Mouse (Mus musculus): ENCODE measurements around the gene Dscam. TPM values are rescaled to one million over a fixed set of nuclear protein-coding genes. Genes with fewer than 3 reads are reported as not detected.

Dscam gene
- polyA plus RNA-seq, 1 experiment from 2014 or later: 0.05 TPM

DNA sequence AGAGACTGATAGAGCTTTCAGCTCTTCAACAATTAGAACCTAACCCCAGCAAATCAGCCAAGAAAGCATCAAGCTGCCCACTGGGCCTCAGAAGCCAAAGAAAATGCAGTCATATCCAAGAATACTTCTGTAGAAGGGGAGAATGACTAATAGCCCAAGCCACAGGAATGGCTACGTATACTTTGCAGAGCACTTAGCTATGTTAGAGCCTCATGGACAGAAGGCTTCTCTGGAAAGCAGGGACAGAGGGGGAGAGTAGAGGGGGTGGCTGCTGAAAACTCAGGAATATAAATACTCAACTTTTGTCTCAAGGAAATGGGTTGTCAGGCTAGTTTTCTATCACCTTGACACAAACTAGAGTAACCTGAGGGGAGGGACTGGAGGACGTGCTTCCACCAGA is 568.3 kb downstream of the Dscam start:
- no peaks in the 10 kb centered on the region for H3K4me1 ChIP-seq (replicated peaks; ENCODE audit: insufficient read depth, low read length)
- H3K9me3 ChIP-seq (replicated peaks; ENCODE audit: low read length): no peaks in the 10 kb centered on the region
- no peaks in the 10 kb centered on the region for H3K36me3 ChIP-seq (ENCODE audit: insufficient read depth, low read length)
- DNase-seq (ENCODE audit: low spot score) (peak; percentile 10), ATAC-seq (replicated peaks; ENCODE audit: low FRiP score, low read depth) (no peak)
- no peak overlapping the region for H3K9ac ChIP-seq (ENCODE audit: low read depth, low read length)
- no peaks in the 10 kb centered on the region for H3K27me3 ChIP-seq (ENCODE audit: insufficient read depth, low read length)
- H3K4me2 ChIP-seq (ENCODE audit: low read length): no peak overlapping the region
- H3K4me3 ChIP-seq (replicated peaks; ENCODE audit: low read depth, low read length): no peak overlapping the region
- 58% methylated on average over 2 of the region's 2 CpGs for WGBS
- TF ChIP-seq CTCF (IDR thresholded peaks at IDR 0.05; ENCODE audit: low read depth): no peak
- no peak overlapping the region for H3K27ac ChIP-seq

DNA sequence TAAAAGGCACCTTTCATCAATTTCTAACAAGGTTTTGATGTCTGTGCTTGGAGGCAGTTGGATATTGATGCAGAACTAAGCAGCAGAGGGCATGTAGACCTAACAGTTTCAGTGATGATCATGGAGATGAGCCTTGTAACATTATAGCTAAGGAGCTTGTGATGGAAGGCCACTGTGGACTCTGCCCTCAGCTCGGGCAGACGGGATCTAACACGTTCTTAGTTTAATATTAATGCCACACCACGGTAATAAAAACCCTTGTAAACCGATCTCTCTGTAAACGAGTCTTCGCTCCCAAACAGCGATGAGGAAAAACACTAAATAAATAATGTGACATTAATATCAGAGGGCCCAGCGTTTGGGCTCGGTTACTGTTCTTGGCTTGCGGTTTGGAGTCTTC is 569.8 kb downstream of the Dscam start:
- no peak overlapping the region for H3K27ac ChIP-seq
- no peak for DNase-seq (ENCODE audit: low spot score)
- WGBS: 65% methylated on average over 11 of the region's 11 CpGs
- no peak for TF ChIP-seq CTCF (IDR thresholded peaks at IDR 0.05; ENCODE audit: low read depth)
- H3K9ac ChIP-seq (ENCODE audit: low read depth, low read length): no peak overlapping the region
- no peaks in the 10 kb centered on the region for H3K36me3 ChIP-seq (ENCODE audit: insufficient read depth, low read length)
- no peaks in the 10 kb centered on the region for H3K4me1 ChIP-seq (replicated peaks; ENCODE audit: insufficient read depth, low read length)
- no peak for ATAC-seq (replicated peaks; ENCODE audit: low FRiP score, low read depth)
- H3K4me3 ChIP-seq (replicated peaks; ENCODE audit: low read depth, low read length): no peak overlapping the region
- no peaks in the 10 kb centered on the region for H3K27me3 ChIP-seq (ENCODE audit: insufficient read depth, low read length)
- H3K9me3 ChIP-seq (replicated peaks; ENCODE audit: low read length): no peaks in the 10 kb centered on the region
- H3K4me2 ChIP-seq (ENCODE audit: low read length): no peak overlapping the region

DNA sequence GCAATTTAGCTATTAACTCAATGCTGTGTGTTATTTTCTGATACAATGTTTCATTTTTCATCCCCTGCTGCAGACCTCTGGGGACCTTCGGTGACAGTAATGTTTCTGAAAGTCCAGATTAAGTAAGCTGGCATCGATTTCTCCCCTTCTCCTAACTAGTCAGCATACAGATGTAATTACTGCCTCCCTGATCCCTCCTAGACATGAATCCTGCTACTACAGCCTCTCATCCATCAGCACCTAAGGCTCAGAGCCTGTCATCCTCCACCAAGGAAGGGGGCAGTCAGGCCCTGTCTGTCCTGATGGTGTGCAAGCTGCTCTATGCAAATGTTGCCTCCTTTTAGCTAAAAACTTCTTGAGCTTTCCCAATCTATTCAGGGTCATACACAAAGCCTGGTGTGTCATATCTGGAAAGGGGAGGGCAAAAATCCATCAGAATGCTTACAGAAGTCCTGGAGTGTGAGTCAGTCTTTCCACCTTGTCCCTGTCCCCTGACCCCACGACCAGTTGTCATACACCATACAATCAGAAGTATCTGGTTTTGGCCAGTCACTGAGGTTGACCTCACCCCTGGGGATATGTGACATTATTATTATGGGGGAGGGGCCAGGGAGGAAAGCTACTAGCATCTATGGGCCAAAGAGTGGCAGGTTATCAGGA is 571.0 kb downstream of the Dscam start:
- ATAC-seq (replicated peaks; ENCODE audit: low FRiP score, low read depth) (no peak), DNase-seq (ENCODE audit: low spot score) (no peak)
- no peaks in the 10 kb centered on the region for H3K36me3 ChIP-seq (ENCODE audit: insufficient read depth, low read length)
- no peak for TF ChIP-seq CTCF (IDR thresholded peaks at IDR 0.05; ENCODE audit: low read depth)
- no peak overlapping the region for H3K27ac ChIP-seq
- H3K9ac ChIP-seq (ENCODE audit: low read depth, low read length): no peak overlapping the region
- no peak overlapping the region for H3K4me3 ChIP-seq (replicated peaks; ENCODE audit: low read depth, low read length)
- H3K4me2 ChIP-seq (ENCODE audit: low read length): no peak overlapping the region
- no peaks in the 10 kb centered on the region for H3K4me1 ChIP-seq (replicated peaks; ENCODE audit: insufficient read depth, low read length)
- WGBS: 74% methylated on average over 3 of the region's 3 CpGs
- H3K27me3 ChIP-seq (ENCODE audit: insufficient read depth, low read length): no peaks in the 10 kb centered on the region
- H3K9me3 ChIP-seq (replicated peaks; ENCODE audit: low read length): no peaks in the 10 kb centered on the region

DNA sequence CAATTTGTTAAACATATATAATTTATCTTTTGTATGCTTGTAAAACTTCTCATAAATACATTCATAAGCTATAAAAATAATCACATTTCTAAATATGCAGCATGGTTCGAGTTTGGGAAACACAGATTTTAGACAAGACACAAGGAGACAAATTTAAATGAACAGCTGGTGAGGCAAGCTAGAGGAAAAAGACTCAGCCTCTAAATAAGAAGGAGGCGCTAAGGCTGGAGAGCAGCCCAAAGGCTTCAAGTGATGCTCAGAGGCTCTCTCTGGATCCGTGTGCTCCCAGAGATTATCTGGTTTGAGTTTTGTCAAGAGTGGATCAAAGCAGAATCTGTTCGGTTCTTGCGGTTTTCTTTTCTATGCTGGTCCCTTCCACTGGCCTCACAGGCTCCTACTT is 594.7 kb downstream of the Dscam start:
- Histone ChIP-seq H3K4me3 (replicated peaks; ENCODE audit: low read depth, low read length) (no peak overlapping the region), H3K4me2 (ENCODE audit: low read length) (no peak overlapping the region), H3K36me3 (ENCODE audit: insufficient read depth, low read length) (no peaks in the 10 kb centered on the region), H3K27me3 (ENCODE audit: insufficient read depth, low read length) (no peaks in the 10 kb centered on the region), H3K4me1 (replicated peaks; ENCODE audit: insufficient read depth, low read length) (no peaks in the 10 kb centered on the region), H3K9ac (ENCODE audit: low read depth, low read length) (no peak overlapping the region), H3K27ac (no peak overlapping the region), H3K9me3 (replicated peaks; ENCODE audit: low read length) (no peaks in the 10 kb centered on the region)
- 91% methylated on average over 5 of the region's 5 CpGs for WGBS
- no peak for ATAC-seq (replicated peaks; ENCODE audit: low FRiP score, low read depth)
- no peak for TF ChIP-seq CTCF (IDR thresholded peaks at IDR 0.05; ENCODE audit: low read depth)
- no peak for DNase-seq (ENCODE audit: low spot score)

DNA sequence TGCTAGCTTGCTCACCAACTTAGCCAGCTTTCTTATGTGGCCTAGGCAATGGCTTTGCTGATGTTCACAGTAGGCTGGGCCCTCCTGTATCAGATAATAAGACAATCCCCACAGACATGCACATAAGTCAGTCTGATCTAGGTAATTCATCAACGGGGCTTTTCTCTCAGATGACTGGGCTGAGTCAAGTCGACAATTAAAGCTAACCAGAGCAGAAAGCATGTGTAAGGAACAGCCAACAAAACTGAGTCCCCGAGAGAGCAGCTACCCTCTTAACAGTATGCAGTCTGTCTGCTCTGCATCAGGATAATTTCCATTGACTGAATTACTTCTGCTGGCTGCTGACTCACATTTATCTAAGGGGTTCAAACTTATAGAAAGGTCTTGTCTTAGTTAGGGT is 603.1 kb downstream of the Dscam start:
- H3K4me2 ChIP-seq (ENCODE audit: low read length): no peak overlapping the region
- no peak for ATAC-seq (replicated peaks; ENCODE audit: low FRiP score, low read depth)
- no peak overlapping the region for H3K27ac ChIP-seq
- WGBS: 49% methylated on average over 3 of the region's 3 CpGs
- TF ChIP-seq CTCF (IDR thresholded peaks at IDR 0.05; ENCODE audit: low read depth): no peak
- H3K4me1 ChIP-seq (replicated peaks; ENCODE audit: insufficient read depth, low read length): no peaks in the 10 kb centered on the region
- no peak overlapping the region for H3K9ac ChIP-seq (ENCODE audit: low read depth, low read length)
- H3K27me3 ChIP-seq (ENCODE audit: insufficient read depth, low read length): no peaks in the 10 kb centered on the region
- no peaks in the 10 kb centered on the region for H3K36me3 ChIP-seq (ENCODE audit: insufficient read depth, low read length)
- no peak overlapping the region for H3K4me3 ChIP-seq (replicated peaks; ENCODE audit: low read depth, low read length)
- H3K9me3 ChIP-seq (replicated peaks; ENCODE audit: low read length): no peaks in the 10 kb centered on the region
- no peak for DNase-seq (ENCODE audit: low spot score)

DNA sequence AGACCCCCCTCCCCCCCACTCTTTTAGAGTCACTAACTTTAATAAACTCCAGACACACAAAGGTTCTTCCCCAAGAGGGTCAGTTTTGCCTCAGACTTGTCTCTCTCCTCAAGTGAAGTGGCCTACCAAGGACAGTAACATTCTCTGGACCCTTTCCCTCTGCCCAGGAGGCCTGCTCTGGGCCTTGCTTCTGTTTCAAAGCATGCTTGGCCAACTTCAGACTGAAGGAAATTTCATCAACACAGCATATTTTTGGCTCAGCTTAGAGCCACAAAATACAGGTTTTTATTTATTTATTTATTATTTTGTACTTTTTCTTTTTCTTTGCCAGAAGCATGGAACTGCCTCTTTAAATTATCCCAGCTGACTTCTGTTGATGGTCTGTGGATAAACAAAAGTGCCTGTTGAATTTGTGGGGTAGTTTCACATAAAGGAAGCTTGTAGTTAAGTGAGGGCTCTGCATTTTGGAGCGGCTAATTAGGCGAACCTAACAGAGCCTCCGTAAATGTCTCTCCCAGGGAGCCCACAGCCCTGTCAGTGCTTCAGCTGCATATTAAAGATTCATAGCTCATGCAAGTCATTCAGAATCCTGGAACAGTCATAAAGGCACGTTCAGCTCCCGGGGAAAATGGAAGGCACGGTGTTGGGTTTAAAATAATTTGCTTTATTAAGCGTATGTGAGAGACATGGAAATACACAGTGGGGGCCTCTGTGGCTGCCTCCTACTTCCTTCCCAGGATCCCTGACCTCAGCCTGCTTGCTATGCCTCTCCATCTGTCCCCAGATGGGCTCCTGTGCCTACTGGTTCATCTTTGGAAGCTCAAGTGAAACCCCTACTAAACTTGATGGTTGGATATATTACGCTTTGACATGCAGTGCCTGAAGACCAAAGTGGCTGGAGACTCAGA is 606.9 kb downstream of the Dscam start:
- H3K4me1 ChIP-seq (replicated peaks; ENCODE audit: insufficient read depth, low read length): no peaks in the 10 kb centered on the region
- H3K27me3 ChIP-seq (ENCODE audit: insufficient read depth, low read length): no peaks in the 10 kb centered on the region
- no peaks in the 10 kb centered on the region for H3K36me3 ChIP-seq (ENCODE audit: insufficient read depth, low read length)
- H3K4me3 ChIP-seq (replicated peaks; ENCODE audit: low read depth, low read length): no peak overlapping the region
- DNase-seq (ENCODE audit: low spot score): peak; percentile 39
- ATAC-seq (replicated peaks; ENCODE audit: low FRiP score, low read depth): no peak
- no peak overlapping the region for H3K4me2 ChIP-seq (ENCODE audit: low read length)
- no peak for TF ChIP-seq CTCF (IDR thresholded peaks at IDR 0.05; ENCODE audit: low read depth)
- H3K9me3 ChIP-seq (replicated peaks; ENCODE audit: low read length): no peaks in the 10 kb centered on the region
- 67% methylated on average over 8 of the region's 8 CpGs for WGBS
- H3K27ac ChIP-seq: no peak overlapping the region
- H3K9ac ChIP-seq (ENCODE audit: low read depth, low read length): no peak overlapping the region

Data from kidney, postnatal 0 days (tissue).